Mouse (Mus musculus): ENCODE measurements around the gene Zbtb18. TPM values are rescaled to one million over a fixed set of nuclear protein-coding genes. Genes with fewer than 3 reads are reported as not detected.

The Zbtb18 gene
- polyA plus RNA-seq, 1 experiment from 2014 or later, result 2.0 TPM

GRCm38 (mm10) chr1:177484280-177484679 is 42.1 kb downstream of the Zbtb18 start:
- H3K9ac ChIP-seq (replicated peaks; ENCODE audit: low read depth), result no peak overlapping the region
- ATAC-seq, result no peak
- 73% methylated on average over 7 of the region's 7 CpGs for WGBS

GRCm38 (mm10) chr1:177484680-177485079 is 42.5 kb downstream of the Zbtb18 start:
- 52% methylated on average over 7 of the region's 7 CpGs for WGBS
- H3K9me3 ChIP-seq (ENCODE audit: low read length), result no peaks in the 10 kb centered on the region
- no peak overlapping the region for H3K4me3 ChIP-seq (ENCODE audit: low read depth, low read length)
- no peak overlapping the region for H3K27ac ChIP-seq (ENCODE audit: low read length)
- H3K9ac ChIP-seq (replicated peaks; ENCODE audit: low read depth), result no peak overlapping the region
- no peaks in the 10 kb centered on the region for H3K36me3 ChIP-seq (ENCODE audit: insufficient read depth, low read length)
- H3K4me2 ChIP-seq (replicated peaks; ENCODE audit: low read depth, low read length), result no peak overlapping the region
- ATAC-seq (no peak), DNase-seq (ENCODE audit: low spot score) (no peak)
- TF ChIP-seq EP300 (IDR thresholded peaks at IDR 0.05), result no peak
- no peak for TF ChIP-seq CTCF (IDR thresholded peaks at IDR 0.05)
- H3K4me1 ChIP-seq (ENCODE audit: insufficient read depth, low read depth, low read length), result no peaks in the 10 kb centered on the region
- no peaks in the 10 kb centered on the region for H3K27me3 ChIP-seq (replicated peaks; ENCODE audit: insufficient read depth, low read length)

More at GRCm38 (mm10) chr1:177484280-177484679, 42.1 kb downstream of the Zbtb18 start:
- H3K9me3 ChIP-seq (ENCODE audit: low read length), result no peaks in the 10 kb centered on the region
- H3K36me3 ChIP-seq (ENCODE audit: insufficient read depth, low read length), result no peaks in the 10 kb centered on the region
- no peak overlapping the region for H3K4me3 ChIP-seq (ENCODE audit: low read depth, low read length)
- H3K4me1 ChIP-seq (ENCODE audit: insufficient read depth, low read depth, low read length), result no peaks in the 10 kb centered on the region
- no peak for TF ChIP-seq EP300 (IDR thresholded peaks at IDR 0.05)
- no peak for TF ChIP-seq CTCF (IDR thresholded peaks at IDR 0.05)
- DNase-seq (ENCODE audit: low spot score), result no peak
- H3K27me3 ChIP-seq (replicated peaks; ENCODE audit: insufficient read depth, low read length), result no peaks in the 10 kb centered on the region
- H3K4me2 ChIP-seq (replicated peaks; ENCODE audit: low read depth, low read length), result no peak overlapping the region
- H3K27ac ChIP-seq (ENCODE audit: low read length), result no peak overlapping the region

- DNase-seq (ENCODE audit: low spot score), result peak; percentile 19
- 62% methylated on average over 7 of the region's 7 CpGs for WGBS
Observed at GRCm38 (mm10) chr1:177489844-177490243, 47.7 kb downstream of the Zbtb18 start.

GRCm38 (mm10) chr1:177490808-177491207 is 48.7 kb downstream of the Zbtb18 start:
- WGBS, result 51% methylated on average over 4 of the region's 4 CpGs

More at GRCm38 (mm10) chr1:177489844-177490243, 47.7 kb downstream of the Zbtb18 start:
- no peaks in the 10 kb centered on the region for H3K4me1 ChIP-seq (ENCODE audit: insufficient read depth, low read depth, low read length)
- ATAC-seq, result no peak
- H3K9ac ChIP-seq (replicated peaks; ENCODE audit: low read depth), result no peak overlapping the region
- TF ChIP-seq EP300 (IDR thresholded peaks at IDR 0.05) (no peak), CTCF (IDR thresholded peaks at IDR 0.05) (no peak)
- no peak overlapping the region for H3K4me3 ChIP-seq (ENCODE audit: low read depth, low read length)
- H3K27ac ChIP-seq (ENCODE audit: low read length), result no peak overlapping the region
- H3K4me2 ChIP-seq (replicated peaks; ENCODE audit: low read depth, low read length), result no peak overlapping the region
- no peaks in the 10 kb centered on the region for H3K27me3 ChIP-seq (replicated peaks; ENCODE audit: insufficient read depth, low read length)
- H3K9me3 ChIP-seq (ENCODE audit: low read length), result no peaks in the 10 kb centered on the region
- H3K36me3 ChIP-seq (ENCODE audit: insufficient read depth, low read length), result no peaks in the 10 kb centered on the region

GRCm38 (mm10) chr1:177491280-177491679 is 49.1 kb downstream of the Zbtb18 start:
- ATAC-seq (no peak), DNase-seq (ENCODE audit: low spot score) (no peak)
- WGBS, result 33% methylated on average over 8 of the region's 8 CpGs
- no peaks in the 10 kb centered on the region for H3K27me3 ChIP-seq (replicated peaks; ENCODE audit: insufficient read depth, low read length)
- no peak overlapping the region for H3K4me2 ChIP-seq (replicated peaks; ENCODE audit: low read depth, low read length)
- TF ChIP-seq EP300 (IDR thresholded peaks at IDR 0.05), result no peak
- no peak for TF ChIP-seq CTCF (IDR thresholded peaks at IDR 0.05)
- no peaks in the 10 kb centered on the region for H3K9me3 ChIP-seq (ENCODE audit: low read length)
- no peaks in the 10 kb centered on the region for H3K4me1 ChIP-seq (ENCODE audit: insufficient read depth, low read depth, low read length)
- no peak overlapping the region for H3K4me3 ChIP-seq (ENCODE audit: low read depth, low read length)
- H3K9ac ChIP-seq (replicated peaks; ENCODE audit: low read depth), result no peak overlapping the region
- no peaks in the 10 kb centered on the region for H3K36me3 ChIP-seq (ENCODE audit: insufficient read depth, low read length)
- no peak overlapping the region for H3K27ac ChIP-seq (ENCODE audit: low read length)

More at GRCm38 (mm10) chr1:177490808-177491207, 48.7 kb downstream of the Zbtb18 start:
- Histone ChIP-seq H3K9ac (replicated peaks; ENCODE audit: low read depth) (no peak overlapping the region), H3K4me3 (ENCODE audit: low read depth, low read length) (no peak overlapping the region), H3K9me3 (ENCODE audit: low read length) (no peaks in the 10 kb centered on the region), H3K36me3 (ENCODE audit: insufficient read depth, low read length) (no peaks in the 10 kb centered on the region), H3K27me3 (replicated peaks; ENCODE audit: insufficient read depth, low read length) (no peaks in the 10 kb centered on the region), H3K27ac (ENCODE audit: low read length) (no peak overlapping the region), H3K4me1 (ENCODE audit: insufficient read depth, low read depth, low read length) (no peaks in the 10 kb centered on the region), H3K4me2 (replicated peaks; ENCODE audit: low read depth, low read length) (no peak overlapping the region)
- DNase-seq (ENCODE audit: low spot score) (no peak), ATAC-seq (no peak)
- TF ChIP-seq CTCF (IDR thresholded peaks at IDR 0.05) (no peak), EP300 (IDR thresholded peaks at IDR 0.05) (no peak)

GRCm38 (mm10) chr1:177494306-177494705 is 52.2 kb downstream of the Zbtb18 start:
- WGBS, result 86% methylated on average over 8 of the region's 8 CpGs
- Histone ChIP-seq H3K36me3 (ENCODE audit: insufficient read depth, low read length) (no peaks in the 10 kb centered on the region), H3K4me2 (replicated peaks; ENCODE audit: low read depth, low read length) (no peak overlapping the region)

More at GRCm38 (mm10) chr1:177494306-177494705, 52.2 kb downstream of the Zbtb18 start:
- no peak overlapping the region for H3K9ac ChIP-seq (replicated peaks; ENCODE audit: low read depth)
- no peak overlapping the region for H3K4me3 ChIP-seq (ENCODE audit: low read depth, low read length)
- H3K27me3 ChIP-seq (replicated peaks; ENCODE audit: insufficient read depth, low read length), result no peaks in the 10 kb centered on the region
- H3K4me1 ChIP-seq (ENCODE audit: insufficient read depth, low read depth, low read length), result no peaks in the 10 kb centered on the region
- ATAC-seq (no peak), DNase-seq (ENCODE audit: low spot score) (no peak)
- TF ChIP-seq CTCF (IDR thresholded peaks at IDR 0.05) (no peak), EP300 (IDR thresholded peaks at IDR 0.05) (no peak)
- no peaks in the 10 kb centered on the region for H3K9me3 ChIP-seq (ENCODE audit: low read length)
- no peak overlapping the region for H3K27ac ChIP-seq (ENCODE audit: low read length)
